In the genomic region with DNA sequence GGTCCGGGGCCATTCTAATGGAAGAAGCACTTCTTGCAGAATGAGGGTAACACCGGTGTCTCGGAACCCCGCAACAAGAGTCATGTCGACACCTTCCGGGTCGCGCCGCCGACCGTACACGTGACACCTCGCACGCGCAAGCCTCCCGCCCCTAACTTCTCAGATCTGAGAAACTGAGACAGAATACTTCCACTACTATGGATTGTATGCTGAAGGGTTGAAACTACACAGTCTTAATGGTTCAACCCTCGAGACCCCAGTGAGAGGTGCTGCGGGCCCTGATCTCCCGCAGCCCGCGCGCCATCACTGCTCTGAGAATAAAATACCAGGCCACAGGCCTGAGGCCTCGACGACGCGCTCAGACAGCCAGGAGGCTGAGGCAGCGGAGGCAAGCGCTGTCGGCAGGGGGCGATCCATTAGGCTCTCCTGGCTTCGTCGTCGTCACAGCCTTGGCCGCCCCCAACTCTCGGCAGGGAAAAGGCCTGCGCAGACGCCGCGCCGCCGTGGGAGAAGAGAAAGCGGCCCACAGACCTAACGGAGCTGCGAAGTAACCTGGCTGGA, we compare ENCODE assay signal across 8 mouse cellular contexts. TPM values are rescaled to one million over a fixed set of nuclear protein-coding genes. Genes with fewer than 3 reads are reported as not detected.
A peak's percentile ranks its signal among the peaks of the same experiment; 100 is the strongest.
DNase-seq lines count a peak whose midpoint lies in the region; ATAC-seq lines count a peak whose summit lies in the region.

No protein-coding gene starts in this region.

- H3K27me3 ChIP-seq in hindbrain, embryonic 15.5 days, result no peaks in the 10 kb centered on the region

- peaks cover 4% of the 10 kb centered on the region; the same call in 1 of the 2 replicates for H3K36me3 ChIP-seq in hindbrain, embryonic 15.5 days

- DNase-seq in R1 (ENCODE audit: low read depth, low spot score), result peak; percentile 84
- peak; percentile 53 for DNase-seq in cerebellum, adult 9-10 months
- peak; percentile 68 for DNase-seq in frontal cortex, postnatal 14 days (ENCODE audit: low spot score in 2 of 2)
- DNase-seq in left cerebral cortex, adult 18-20 months (ENCODE audit: low spot score in 2 of 2), result peak; percentile 65 to 72
- DNase-seq in lung, postnatal 4 days, result peak; percentile 76 to 77
- DNase-seq in right cerebral cortex, postnatal 14 days, result peak; percentile 82
- DNase-seq in urinary bladder, postnatal 4 days (ENCODE audit: low spot score in 2 of 2), result peak; percentile 49 to 64

- peak overlapping the region; percentile 96 for H3K4me2 ChIP-seq in hindbrain, embryonic 15.5 days

- ATAC-seq in hindbrain, embryonic 15.5 days (ENCODE audit: low FRiP score, low read depth), result peak; percentile 87

- no peaks in the 10 kb centered on the region for H3K9me3 ChIP-seq in hindbrain, embryonic 15.5 days

- peaks cover 47% of the 10 kb centered on the region for H3K4me1 ChIP-seq in hindbrain, embryonic 15.5 days (replicated peaks)

- H3K27ac ChIP-seq in hindbrain, embryonic 15.5 days (replicated peaks), result peak overlapping the region; percentile 92

- H3K9ac ChIP-seq in hindbrain, embryonic 15.5 days, result peak overlapping the region; percentile 79

- peak overlapping the region; percentile 62 for H3K4me3 ChIP-seq in hindbrain, embryonic 15.5 days

- under 1% methylated on average over 39 of the region's 44 CpGs for WGBS in hindbrain, embryonic 15.5 days

RNA-seq across cellular contexts. Expression of a gene that starts 1.9 kb away (rescaled TPM):
- polyA plus RNA-seq in hindbrain, embryonic 15.5 days (2015; fragmentation: Nextera tagmentation; extraction: Ambion mirVana), result 179 and 192 TPM in 2 replicates
- total RNA-seq in left cerebral cortex, adult 18-20 months (2021), result 100 to 1,000 TPM; 129 to 143 TPM

RNA-seq across cellular contexts. Expression of a gene that starts 33.7 kb away (rescaled TPM):
- polyA plus RNA-seq in hindbrain, embryonic 15.5 days (2015; fragmentation: Nextera tagmentation; extraction: Ambion mirVana), result 84.6 and 86.7 TPM in 2 replicates
- 10 to 100 TPM; 90.0 to 90.1 TPM for total RNA-seq in left cerebral cortex, adult 18-20 months (2021)

RNA-seq across cellular contexts. Expression of a gene that starts 46.9 kb away (rescaled TPM):
- polyA plus RNA-seq in hindbrain, embryonic 15.5 days (2015; fragmentation: Nextera tagmentation; extraction: Ambion mirVana), result 0.44 and 0.56 TPM in 2 replicates
- under 1 TPM in 1 of 2 experiments, not detected in 1; 0.60 TPM for total RNA-seq in left cerebral cortex, adult 18-20 months (2021)

RNA-seq across cellular contexts. Expression of a gene that starts 55.9 kb away (rescaled TPM):
- 60.6 and 75.8 TPM in 2 replicates for polyA plus RNA-seq in hindbrain, embryonic 15.5 days (2015; fragmentation: Nextera tagmentation; extraction: Ambion mirVana)
- total RNA-seq in left cerebral cortex, adult 18-20 months (2021), result 10 to 100 TPM; 44.0 to 46.7 TPM

Comparison
In these comparisons a context has a peak if more than half of its experiments do, and no peak if none do; other contexts are left out.
1. Peak in every context shown above with its lines: DNase-seq, ATAC-seq, H3K4me3 ChIP-seq and H3K27ac ChIP-seq.